ENCODE assay signal across 20 mouse cellular contexts in genomic region chr9:118741268-118741667, GRCm38 (mm10).
DNase-seq lines count a peak whose midpoint lies in the region; ATAC-seq lines count a peak whose summit lies in the region.
"Had no signal": no experiment of that assay in that cellular context is flagged by ENCODE, and none has a peak within 500 bp of the region (broad histone marks: within the 10 kb centered on the region; RNA-seq: fewer than 3 reads in every experiment).

No protein-coding gene starts in this region.

- no peak for ATAC-seq in heart, embryonic 12.5 days (ENCODE audit: insufficient number of reproducible peaks, low FRiP score)
- ATAC-seq in midbrain, embryonic 14.5 days (ENCODE audit: low FRiP score, low TSS enrichment), result no peak
- ATAC-seq: forebrain, embryonic 13.5 days; intestine, embryonic 15.5 days had no signal

- H3K4me2 ChIP-seq in heart, embryonic 12.5 days, result no peak overlapping the region
- H3K4me2 ChIP-seq in midbrain, embryonic 14.5 days (ENCODE audit: low read length), result no peak overlapping the region
- H3K4me2 ChIP-seq: embryonic facial prominence, embryonic 15.5 days; forebrain, embryonic 13.5 days; intestine, embryonic 15.5 days; midbrain, embryonic 11.5 days had no signal

- H3K4me1 ChIP-seq in heart, embryonic 12.5 days (replicated peaks), result peaks cover 47% of the 10 kb centered on the region
- H3K4me1 ChIP-seq in midbrain, embryonic 14.5 days (ENCODE audit: control insufficient read depth, insufficient read depth, low read length), result no peaks in the 10 kb centered on the region
- H3K4me1 ChIP-seq: forebrain, embryonic 13.5 days had no signal

- H3K27me3 ChIP-seq in heart, embryonic 12.5 days (replicated peaks), result no peaks in the 10 kb centered on the region
- no peaks in the 10 kb centered on the region for H3K27me3 ChIP-seq in midbrain, embryonic 14.5 days (ENCODE audit: control insufficient read depth, insufficient read depth, low read length)
- H3K27me3 ChIP-seq: embryonic facial prominence, embryonic 15.5 days; forebrain, embryonic 13.5 days; intestine, embryonic 15.5 days had no signal

- H3K9ac ChIP-seq in heart, embryonic 12.5 days, result no peak overlapping the region
- no peak overlapping the region for H3K9ac ChIP-seq in midbrain, embryonic 14.5 days (replicated peaks; ENCODE audit: low read length)
- H3K9ac ChIP-seq: embryonic facial prominence, embryonic 15.5 days; forebrain, embryonic 13.5 days; intestine, embryonic 15.5 days; liver, embryonic 14.5 days had no signal

- H3K27ac ChIP-seq in heart, embryonic 12.5 days (ENCODE audit: poor library complexity, severe bottlenecking), result peak overlapping the region; percentile 24
- H3K27ac ChIP-seq in midbrain, embryonic 14.5 days (replicated peaks; ENCODE audit: low read depth, low read length), result no peak overlapping the region
- H3K27ac ChIP-seq: embryonic facial prominence, embryonic 15.5 days; forebrain, embryonic 13.5 days; hindbrain, embryonic 10.5 days; intestine, embryonic 15.5 days; layer of hippocampus, adult 2 months; liver, embryonic 14.5 days had no signal

- peaks cover 11% of the 10 kb centered on the region; the same call in 1 of the 2 replicates for H3K36me3 ChIP-seq in heart, embryonic 12.5 days
- no peaks in the 10 kb centered on the region for H3K36me3 ChIP-seq in midbrain, embryonic 14.5 days (ENCODE audit: control insufficient read depth, insufficient read depth, low read length)
- H3K36me3 ChIP-seq: G1E; hindbrain, embryonic 10.5 days; intestine, embryonic 15.5 days had no signal

- DNase-seq in kidney, adult 18-20 months, result peak; percentile 15
- no peak for DNase-seq in kidney, postnatal 36 days
- DNase-seq in lung, adult 18-20 months, result peak; percentile 86 to 89
- peak; percentile 71 to 87 for DNase-seq in lung, postnatal 4 days
- no peak for DNase-seq in urinary bladder, postnatal 10 days (ENCODE audit: low spot score)
- DNase-seq in layer of hippocampus, postnatal 10 days (ENCODE audit: low spot score in 2 of 2), result no peak
- no peak for DNase-seq in midbrain, embryonic 14.5 days
- DNase-seq: cerebellum, adult 2 months; right cerebral cortex, postnatal 14 days; thymus, adult 2 months had no signal

- H3K4me3 ChIP-seq in heart, embryonic 12.5 days, result no peak overlapping the region
- H3K4me3 ChIP-seq in midbrain, embryonic 14.5 days (replicated peaks; ENCODE audit: low read depth, low read length), result no peak overlapping the region
- H3K4me3 ChIP-seq: embryonic facial prominence, embryonic 15.5 days; forebrain, embryonic 13.5 days; hindbrain, embryonic 10.5 days; intestine, embryonic 15.5 days; layer of hippocampus, adult 2 months; myocyte had no signal

- peaks cover 4% of the 10 kb centered on the region; the same call in 1 of the 2 replicates for H3K9me3 ChIP-seq in heart, embryonic 12.5 days (replicated peaks)
- H3K9me3 ChIP-seq in midbrain, embryonic 14.5 days (ENCODE audit: control insufficient read depth, low read length), result no peaks in the 10 kb centered on the region
- H3K9me3 ChIP-seq: embryonic facial prominence, embryonic 15.5 days; forebrain, embryonic 13.5 days; intestine, embryonic 15.5 days had no signal

- WGBS in heart, embryonic 12.5 days, result 60% methylated on average over 9 of the region's 9 CpGs
- 82% methylated on average over 9 of the region's 9 CpGs for WGBS in midbrain, embryonic 14.5 days

Comparison
In these comparisons a context has a peak if more than half of its experiments do, and no peak if none do; other contexts are left out.
1. DNase-seq: peak in kidney, adult 18-20 months (single experiment), lung, adult 18-20 months (2 of 2) and lung, postnatal 4 days (2 of 2); none in kidney, postnatal 36 days (0 of 2), urinary bladder, postnatal 10 days (single experiment), layer of hippocampus, postnatal 10 days (0 of 2) and midbrain, embryonic 14.5 days (single experiment).